Mouse (Mus musculus): ENCODE measurements around the gene Lmntd2.

GRCm38 (mm10) chr7:141176173-141176572 lies 37.7 kb downstream of the Lmntd2 start:
- TF ChIP-seq CTCF (IDR thresholded peaks at IDR 0.05; ENCODE audit: low read depth, low read length) (peak; percentile 98), POLR2A (IDR thresholded peaks at IDR 0.05; ENCODE audit: insufficient read depth, low read length) (no peak)
